Mouse (Mus musculus): ENCODE results near the gene Hoxa9. TPM values are rescaled to one million over a fixed set of nuclear protein-coding genes. Genes with fewer than 3 reads are reported as not detected.

Hoxa9 gene
- total RNA-seq, 2 experiments from 2014 or later, result 3.9 to 6.8 TPM

DNA sequence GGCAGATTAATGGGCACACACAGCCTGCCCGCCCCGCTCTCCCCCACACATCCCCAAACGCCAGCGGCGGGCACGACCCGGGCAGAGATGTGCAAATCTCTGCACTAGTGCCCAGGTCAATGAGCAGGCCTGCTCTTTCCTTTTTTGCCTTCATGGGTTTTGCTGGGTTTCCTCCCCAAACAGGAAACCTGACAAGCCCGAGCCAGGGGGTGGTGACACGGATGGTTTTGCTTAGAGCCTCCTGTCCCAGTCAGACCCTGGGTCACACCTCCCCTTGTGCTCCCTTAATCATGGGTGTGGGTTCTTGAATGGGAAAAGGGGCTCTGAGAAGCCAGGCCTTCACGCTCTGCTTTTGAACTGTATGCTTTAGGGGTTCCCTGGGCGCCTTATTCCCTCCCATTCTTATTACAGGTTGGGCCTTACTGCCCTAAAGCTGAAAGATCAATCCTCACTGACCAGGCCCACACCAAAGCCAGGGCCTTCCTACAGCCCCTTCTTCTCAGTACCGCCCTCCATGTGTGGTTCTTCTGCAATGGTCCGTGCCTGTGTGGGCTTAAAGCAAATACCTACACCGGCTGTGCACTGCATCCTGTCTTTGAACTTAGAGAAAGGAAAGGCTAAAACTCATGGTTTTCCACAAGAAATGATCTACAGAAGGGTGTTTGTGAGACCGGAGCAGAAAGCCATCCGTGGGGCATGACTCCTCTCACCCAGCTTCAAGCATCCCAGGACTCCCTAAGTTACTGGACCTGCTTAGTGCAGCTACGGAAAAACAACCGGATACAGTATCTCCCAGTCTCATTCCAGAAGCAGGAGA lies 21.8 kb downstream of the Hoxa9 start:
- intact Hi-C loops (cut with DNase I), result loop anchor here (5.0 kb wide), 2 partner anchors 47 to 337 kb away; partner anchors contain the start of gene Hoxa2
- no peak for DNase-seq

DNA sequence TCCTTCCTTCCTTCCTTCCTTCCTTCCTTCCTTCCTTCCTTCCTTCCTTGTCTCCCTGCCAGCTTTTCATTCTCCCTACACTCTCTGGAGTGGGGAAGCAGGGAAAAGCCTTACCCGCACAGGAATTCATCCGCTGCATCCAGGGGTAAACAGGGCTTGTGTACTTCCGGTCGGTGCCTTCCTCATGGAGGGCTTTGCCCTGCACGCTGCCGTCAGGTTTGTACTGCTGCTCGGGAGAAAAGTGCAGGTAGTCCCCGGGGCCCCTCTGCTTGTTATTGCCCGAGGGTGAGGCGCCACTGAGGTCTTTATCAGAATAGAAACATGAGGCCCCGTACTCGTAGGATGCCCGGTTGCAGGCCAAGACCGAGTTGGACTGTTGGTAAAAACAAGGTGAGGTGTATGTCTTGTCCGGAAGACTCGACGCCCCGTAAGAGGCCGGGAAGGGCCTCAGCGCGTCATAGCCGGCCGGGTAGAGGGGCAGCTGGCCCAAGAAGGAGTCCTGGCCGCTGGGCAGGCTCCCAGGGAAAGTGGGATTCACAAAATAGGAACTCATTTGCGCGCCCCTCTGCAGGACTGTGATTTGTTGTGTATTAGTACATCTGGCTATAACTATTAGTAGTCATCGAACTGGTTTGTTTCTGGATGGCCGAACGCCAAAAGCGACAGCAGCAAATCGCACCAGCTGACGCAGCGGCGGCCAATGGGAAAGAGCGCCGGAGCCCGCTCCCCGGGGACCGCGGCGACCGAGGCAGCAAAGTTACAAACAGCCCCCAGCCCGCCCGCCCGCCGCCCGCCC lies 22.6 kb downstream of the Hoxa9 start, which contains the start of gene Hoxa6:
Gene Hoxa6, minus strand, starts transcription at position 651 of the 796 bp plus-strand sequence.
- peak; percentile 36 to 40 for DNase-seq
- intact Hi-C loops (cut with DNase I), result loop anchor here (5.0 kb wide), 2 partner anchors 46 to 336 kb away; partner anchors contain the start of gene Hoxa2

- intact Hi-C loops (cut with DNase I), result loop anchor here (5.0 kb wide), 2 partner anchors 45 to 335 kb away; partner anchors contain the start of gene Hoxa2
- no peak for DNase-seq
Observed at GRCm38 (mm10) chr6:52207684-52207976, 23.3 kb downstream of the Hoxa9 start.

DNA sequence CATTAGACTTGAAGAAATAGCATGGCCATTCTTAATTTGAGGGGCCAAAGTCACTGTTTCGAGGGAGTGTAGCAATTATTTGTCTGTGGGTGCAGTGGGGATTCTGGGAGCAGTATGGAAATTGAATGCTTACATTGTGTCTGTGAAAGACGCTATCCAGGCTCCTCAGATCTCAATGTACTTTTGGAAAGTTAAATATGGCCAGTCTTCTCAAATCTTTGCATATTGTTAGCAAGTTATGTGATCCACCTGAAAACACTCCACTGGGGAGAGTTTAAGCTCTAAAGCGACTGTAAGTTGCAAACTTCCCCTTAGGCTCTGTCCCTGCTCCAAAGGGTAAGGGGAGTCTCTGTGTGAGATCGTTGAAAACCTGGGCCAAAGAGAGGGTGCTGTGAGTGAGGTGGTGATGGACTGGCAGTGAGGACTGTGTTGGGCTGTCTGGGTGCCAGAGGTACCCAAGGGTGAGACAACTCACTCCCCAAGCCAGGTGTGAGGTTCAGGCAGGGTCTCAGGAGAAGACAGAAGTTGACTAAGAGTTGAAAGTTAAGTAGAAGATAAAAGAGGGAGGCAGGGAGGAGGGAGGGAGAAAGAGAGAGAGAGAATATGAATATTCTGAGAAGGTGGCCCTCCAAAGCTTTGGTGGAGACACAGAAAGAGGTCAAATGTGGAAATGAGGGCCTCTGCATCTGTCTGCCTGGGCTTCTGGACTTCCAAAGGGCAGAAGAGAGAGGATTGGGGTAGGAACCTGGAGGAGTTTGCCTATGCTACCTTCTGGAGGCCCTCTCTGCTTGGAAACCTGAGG lies 23.8 kb downstream of the Hoxa9 start:
- no peak for DNase-seq
- intact Hi-C loops (cut with DNase I), result loop anchor here (5.0 kb wide), 2 partner anchors 45 to 335 kb away; partner anchors contain the start of gene Hoxa2

DNA sequence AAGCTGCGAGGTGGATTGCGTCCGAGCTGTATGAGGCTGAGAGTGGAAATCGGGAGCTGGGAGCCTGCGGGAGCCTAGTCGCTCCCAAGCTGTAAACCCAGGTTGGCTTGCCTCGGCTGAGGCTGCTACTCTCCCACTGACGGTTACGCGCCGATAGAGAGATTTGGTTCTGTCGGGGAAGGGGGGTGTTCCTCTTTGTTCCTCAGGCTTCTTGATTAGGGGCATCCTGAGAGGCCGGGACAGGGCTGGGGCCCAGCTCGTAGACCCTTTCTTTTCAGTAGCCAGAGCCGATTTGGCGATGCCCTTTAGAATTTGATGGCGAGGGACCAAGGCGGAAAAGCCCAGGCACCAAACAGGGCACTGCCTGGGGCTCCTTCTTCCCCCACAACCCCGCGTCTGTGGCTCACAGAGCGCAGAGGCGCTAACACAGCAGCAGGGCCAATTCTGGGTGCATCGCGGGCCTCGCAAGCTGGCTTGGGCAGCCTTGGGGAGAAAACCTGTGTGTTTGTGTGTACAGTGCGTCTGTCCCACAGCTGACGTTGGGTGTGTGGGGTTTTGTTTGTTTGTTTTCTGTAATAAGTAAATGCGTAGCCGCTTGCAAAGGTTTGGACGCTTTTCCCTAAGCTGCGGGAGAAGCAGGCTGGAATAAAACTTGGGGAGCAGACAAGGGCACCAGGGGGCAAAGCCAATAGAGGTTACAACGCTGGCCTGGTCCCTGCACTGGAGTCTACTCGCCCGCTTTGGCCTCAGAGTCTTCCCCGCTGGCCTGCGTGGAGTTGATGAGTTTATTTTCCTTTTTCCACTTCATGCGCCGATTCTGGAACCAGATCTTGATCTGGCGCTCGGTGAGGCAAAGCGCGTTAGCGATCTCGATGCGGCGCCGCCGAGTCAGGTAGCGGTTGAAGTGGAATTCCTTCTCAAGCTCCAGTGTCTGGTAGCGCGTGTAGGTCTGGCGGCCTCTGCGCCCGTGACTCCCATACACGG lies 25.0 kb downstream of the Hoxa9 start:
- DNase-seq, result no peak
- intact Hi-C loops (cut with DNase I), result loop anchor here (5.0 kb wide), 2 partner anchors 44 to 334 kb away; partner anchors contain the start of gene Hoxa2

DNA sequence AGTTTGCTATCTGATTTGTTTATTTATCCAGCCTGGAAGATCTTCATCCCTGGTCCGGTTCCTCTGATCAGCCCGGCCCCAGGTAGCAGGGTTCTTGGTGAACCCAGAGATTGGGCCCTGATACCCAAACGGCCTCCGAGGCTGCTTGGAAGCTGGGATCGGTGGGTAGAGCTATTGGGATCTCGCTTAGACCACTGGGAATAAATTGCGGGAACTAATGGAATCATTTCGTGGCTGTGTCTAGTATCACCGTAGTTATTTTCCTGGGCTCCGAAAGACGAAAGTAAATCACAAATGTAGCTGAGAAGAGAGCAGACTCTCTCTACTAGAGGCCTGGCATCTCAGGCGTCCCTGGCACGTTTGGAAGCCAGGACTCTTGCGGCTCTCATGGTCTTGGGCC lies 25.7 kb downstream of the Hoxa9 start:
- intact Hi-C loops (cut with DNase I), result loop anchor here (5.0 kb wide), 2 partner anchors 43 to 333 kb away; partner anchors contain the start of gene Hoxa2
- no peak for DNase-seq

- intact Hi-C loops (cut with DNase I), result loop anchor here (5.0 kb wide), 1 partner anchor 202 kb away; no protein-coding TSS in a partner anchor
- DNase-seq, result peak; percentile 65 to 77
Observed at GRCm38 (mm10) chr6:52204050-52204752, 26.7 kb downstream of the Hoxa9 start, which contains the start of gene Hoxa5. Hoxa5 (minus strand) TSS chr6:52204587.

GRCm38 (mm10) chr6:52203371-52204049 lies 27.4 kb downstream of the Hoxa9 start:
- intact Hi-C loops (cut with DNase I), result loop anchor here (5.0 kb wide), 1 partner anchor 201 kb away; no protein-coding TSS in a partner anchor

DNA sequence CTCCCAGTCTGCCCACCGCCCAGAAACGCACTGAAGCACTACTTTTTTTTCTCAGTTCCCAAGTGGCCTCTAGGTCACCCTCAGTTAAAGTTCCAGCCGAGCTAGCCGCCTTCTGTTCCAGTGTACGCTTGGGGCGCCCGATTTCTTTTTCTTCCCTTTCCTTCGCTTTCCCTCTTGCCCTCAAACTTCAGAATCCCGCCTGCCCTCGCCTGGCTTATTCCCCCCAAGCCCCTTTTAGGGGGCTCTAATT lies 27.8 kb downstream of the Hoxa9 start:
- intact Hi-C loops (cut with DNase I), result loop anchor here (5.0 kb wide), 1 partner anchor 201 kb away; no protein-coding TSS in a partner anchor
- no peak for DNase-seq

More at GRCm38 (mm10) chr6:52203371-52204049, 27.4 kb downstream of the Hoxa9 start:
- peak in 1 of 2 experiments; percentile 29 for DNase-seq

DNA sequence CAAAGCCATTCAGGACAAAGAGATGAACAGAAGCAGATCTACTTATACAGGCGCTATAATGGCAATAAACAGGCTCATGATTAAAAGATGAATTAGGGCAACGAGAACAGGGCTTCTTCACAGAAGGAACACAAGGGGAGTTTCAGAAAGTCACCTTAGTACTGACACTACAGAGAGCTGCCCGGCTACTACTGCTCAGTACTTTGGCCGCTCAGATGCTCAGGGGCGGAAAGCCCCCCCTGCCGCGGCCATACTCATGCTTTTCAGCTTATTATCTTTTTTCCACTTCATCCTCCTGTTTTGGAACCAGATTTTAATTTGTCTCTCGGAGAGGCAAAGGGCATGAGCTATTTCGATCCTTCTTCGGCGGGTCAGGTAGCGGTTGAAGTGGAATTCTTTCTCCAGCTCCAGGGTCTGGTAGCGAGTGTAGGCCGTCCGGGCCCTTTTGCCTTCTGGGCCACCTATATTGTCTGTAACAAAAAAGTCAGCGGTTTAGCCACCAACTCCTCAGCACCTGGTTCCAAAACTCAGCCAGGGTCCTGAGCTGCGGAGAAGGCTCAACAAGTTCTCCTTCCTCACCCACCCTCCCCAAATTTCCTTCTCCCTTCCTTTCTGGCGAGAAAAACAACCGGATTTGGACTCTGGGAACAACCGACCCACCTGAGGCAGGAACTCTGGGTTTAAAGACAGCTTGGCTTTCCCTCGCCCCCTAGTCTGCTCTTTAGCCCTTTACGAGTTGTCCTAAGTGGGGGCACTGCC lies 28.3 kb downstream of the Hoxa9 start:
- intact Hi-C loops (cut with DNase I), result loop anchor here (5.0 kb wide), 1 partner anchor 200 kb away; no protein-coding TSS in a partner anchor
- no peak for DNase-seq

- DNase-seq, result no peak
- intact Hi-C loops (cut with DNase I), result loop anchor here (5.0 kb wide), 1 partner anchor 199 kb away; no protein-coding TSS in a partner anchor
Observed at GRCm38 (mm10) chr6:52201269-52201668, 29.6 kb downstream of the Hoxa9 start.

- no peak for DNase-seq
- intact Hi-C loops (cut with DNase I), result loop anchor here (5.0 kb wide), 1 partner anchor 198 kb away; no protein-coding TSS in a partner anchor
Observed at GRCm38 (mm10) chr6:52200751-52201250, 30.1 kb downstream of the Hoxa9 start.

DNA sequence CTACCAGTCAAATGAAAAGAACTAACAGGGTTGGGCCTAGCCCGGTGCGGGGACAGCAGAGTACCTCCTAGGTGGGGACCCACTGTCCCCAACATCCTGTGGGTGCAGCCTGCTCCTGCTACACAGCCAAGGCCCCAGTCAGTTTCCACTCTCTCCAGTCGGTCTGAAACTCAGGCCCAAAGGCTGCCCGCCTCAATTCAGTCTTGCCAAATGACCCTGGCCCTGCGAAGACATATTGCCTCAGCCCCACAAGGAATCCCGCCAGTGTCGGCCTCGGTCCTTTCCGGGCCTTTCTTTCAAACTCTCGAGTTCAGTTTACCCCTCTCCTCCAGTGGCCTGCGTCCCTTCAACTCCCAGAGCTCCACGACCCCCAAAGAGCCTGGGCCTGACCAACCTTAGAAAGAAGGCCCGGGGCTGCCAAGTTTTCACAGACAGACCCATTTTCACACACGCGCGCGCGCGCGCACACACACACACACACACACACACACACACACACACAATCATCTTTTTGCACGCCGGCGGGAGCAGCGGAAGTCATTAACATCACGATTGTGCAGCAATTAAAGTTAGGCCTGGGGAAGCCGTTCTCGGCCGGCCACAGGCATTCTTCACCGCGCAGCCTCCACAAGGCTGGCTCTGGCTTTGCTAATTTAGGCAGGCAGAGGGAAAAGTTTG lies 30.7 kb downstream of the Hoxa9 start:
- intact Hi-C loops (cut with DNase I), result loop anchor here (5.0 kb wide), 1 partner anchor 198 kb away; no protein-coding TSS in a partner anchor
- DNase-seq, result no peak

GRCm38 (mm10) chr6:52197271-52197670 lies 33.6 kb downstream of the Hoxa9 start:
- no peak for DNase-seq
- intact Hi-C loops (cut with DNase I), result no loop called here

GRCm38 (mm10) chr6:52196811-52197210 lies 34.1 kb downstream of the Hoxa9 start:
- no peak for DNase-seq
- intact Hi-C loops (cut with DNase I), result no loop called here

DNA sequence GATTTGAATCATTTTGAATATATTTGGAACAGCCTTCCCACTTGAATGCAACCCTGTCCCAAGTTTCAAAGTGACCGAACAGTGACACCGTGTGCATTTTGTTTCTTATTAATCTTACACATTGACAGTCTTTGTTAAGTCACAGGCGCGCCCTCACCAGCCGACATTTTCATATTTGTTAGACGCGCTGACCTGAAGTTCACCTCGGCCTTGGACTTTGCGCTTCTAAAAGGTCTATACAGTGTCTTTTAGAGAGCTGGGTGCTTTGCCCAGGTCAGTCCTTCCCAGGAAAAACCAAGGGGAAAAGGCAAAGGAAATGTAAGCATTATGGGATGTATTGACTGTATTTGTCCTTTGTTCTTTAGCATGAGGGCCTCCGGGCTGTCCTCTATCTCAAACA lies 36.2 kb downstream of the Hoxa9 start:
- no peak for DNase-seq
- intact Hi-C loops (cut with DNase I), result loop anchor here (5.0 kb wide), 2 partner anchors 37 to 187 kb away; partner anchors contain the start of gene Hoxa1

Data from gastrocnemius, postnatal 36 days (tissue).